Mouse (Mus musculus) ZHBTc4 (cell line): ENCODE measurements around the gene Apba1.

Experiments used
- DNase-seq: peaks from one replicate; pipeline ENCODE4 v3.0.0-alpha.2; 2011; ENCODE audit warnings: low read depth, low spot score

Gene Apba1

DNA sequence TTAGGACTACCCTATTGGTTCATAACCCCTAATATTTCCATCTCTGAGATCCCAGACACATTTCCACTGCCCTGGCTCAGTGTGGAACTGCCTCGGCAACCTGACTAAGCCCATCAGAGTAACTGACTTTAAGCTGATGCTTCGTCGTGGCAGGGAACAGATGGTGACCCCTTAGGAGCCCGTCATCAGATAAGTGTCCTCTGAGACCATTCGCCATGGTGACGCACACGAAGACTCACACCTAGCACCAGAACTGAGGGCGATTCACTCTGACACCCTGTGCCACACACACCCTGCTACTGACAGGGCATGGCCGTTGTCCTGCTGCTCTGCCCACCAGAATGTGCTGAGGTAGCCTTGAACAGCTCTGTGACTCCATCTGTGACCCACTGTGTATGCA lies 166.1 kb downstream of the Apba1 start:
- no peak for DNase-seq

- DNase-seq = no peak
These were observed 166.9 kb downstream of the Apba1 start for GRCm38 (mm10) chr19:23925541-23925940.

- no peak for DNase-seq
These were observed 172.1 kb downstream of the Apba1 start for GRCm38 (mm10) chr19:23930826-23931225.

DNA sequence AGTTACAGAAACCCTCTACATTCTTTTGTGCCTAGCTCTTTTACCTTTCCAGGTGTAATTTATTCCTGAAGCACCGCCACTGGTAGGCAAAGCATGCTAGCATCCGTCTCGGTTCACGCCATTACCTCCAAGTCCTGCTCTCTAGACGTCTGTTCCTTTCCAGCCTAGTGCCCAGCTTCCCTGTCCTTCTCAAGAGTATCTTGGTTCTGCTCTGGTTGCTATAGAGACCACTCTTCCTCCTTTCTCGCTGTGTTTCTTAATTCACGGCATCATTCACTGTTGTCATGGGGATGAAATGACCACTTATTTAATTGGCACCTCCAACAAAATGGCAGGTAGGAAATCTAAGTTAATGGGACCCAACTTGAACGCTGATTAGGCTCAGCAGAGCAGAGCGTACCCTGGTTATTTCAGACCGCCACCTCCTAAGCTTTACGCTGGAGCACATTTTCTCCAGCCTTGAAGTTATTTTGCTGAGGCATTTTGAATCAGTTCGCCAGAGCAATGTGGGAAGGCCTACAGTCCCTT lies 182.8 kb downstream of the Apba1 start:
- no peak for DNase-seq

DNA sequence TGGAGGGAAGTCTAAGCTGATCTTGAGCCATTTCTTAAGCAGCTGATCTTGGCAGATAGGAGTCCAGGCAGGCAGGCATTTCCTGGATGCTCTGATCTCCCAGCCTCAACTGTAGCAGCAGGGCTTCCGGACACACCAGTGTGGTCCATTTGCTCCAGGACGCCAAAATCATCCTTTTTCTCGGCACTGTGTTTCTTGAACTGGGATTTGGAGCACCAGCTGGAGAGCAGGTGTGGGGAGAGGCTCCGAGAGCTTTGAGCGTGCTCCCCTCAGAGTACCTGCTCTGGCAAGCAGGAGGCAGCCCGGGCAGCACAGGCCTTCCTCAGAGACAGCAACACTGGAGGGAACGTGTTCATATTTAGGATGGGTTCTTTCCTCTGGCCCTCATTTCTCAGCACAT lies 184.2 kb downstream of the Apba1 start:
- no peak for DNase-seq

GRCm38 (mm10) chr19:23946026-23946685 lies 187.5 kb downstream of the Apba1 start:
- DNase-seq = no peak

DNA sequence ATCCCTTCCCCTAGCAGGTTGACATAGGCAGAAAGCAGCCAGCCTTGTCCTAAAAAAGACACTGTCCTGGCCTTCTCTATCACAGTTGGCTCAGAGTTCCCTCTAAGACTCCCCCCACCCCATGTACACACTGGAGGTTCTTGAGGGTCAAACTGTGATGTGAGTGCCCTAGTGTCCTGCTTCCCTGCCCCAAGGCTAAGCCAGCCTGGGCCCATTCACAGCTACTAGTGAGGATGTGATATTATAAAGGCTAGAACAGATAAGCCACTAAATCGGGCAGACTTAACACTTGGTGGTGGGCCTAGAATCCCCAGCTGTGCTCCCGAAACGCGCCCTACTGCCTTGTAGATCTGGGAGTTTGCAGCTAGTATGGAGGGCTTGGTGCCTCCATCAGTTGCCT lies 188.1 kb downstream of the Apba1 start:
- DNase-seq = no peak

- DNase-seq = no peak
These were observed 189.2 kb downstream of the Apba1 start for GRCm38 (mm10) chr19:23947871-23948270.

GRCm38 (mm10) chr19:23948301-23949000 lies 189.8 kb downstream of the Apba1 start:
- peak; percentile 62 for DNase-seq

- peak; percentile 50 for DNase-seq
These were observed 196.8 kb downstream of the Apba1 start for GRCm38 (mm10) chr19:23955461-23955860.

GRCm38 (mm10) chr19:23956299-23956975 lies 197.8 kb downstream of the Apba1 start:
- peak; percentile 95 for DNase-seq

GRCm38 (mm10) chr19:23957563-23957962 lies 198.9 kb downstream of the Apba1 start:
- peak; percentile 65 for DNase-seq

DNA sequence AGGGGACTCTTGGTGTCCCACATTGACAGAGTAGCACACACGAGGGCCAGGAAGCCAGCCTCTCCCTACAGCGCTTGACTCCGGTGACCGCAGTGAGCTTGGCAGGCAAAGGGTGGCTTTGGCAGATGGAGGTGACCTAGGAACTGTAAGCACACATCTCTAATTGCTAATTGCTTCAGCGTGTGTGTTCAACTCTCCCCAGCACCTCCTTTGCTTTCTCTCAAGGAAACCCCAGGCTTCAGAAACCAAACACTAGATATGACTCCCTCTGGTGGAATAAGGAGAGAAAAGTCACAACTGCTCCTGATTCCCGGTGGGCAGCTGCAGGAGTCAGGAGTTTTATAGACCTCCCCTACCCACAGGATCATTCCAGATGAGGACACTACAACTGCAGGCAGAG lies 200.2 kb downstream of the Apba1 start:
- DNase-seq = peak; percentile 62

DNA sequence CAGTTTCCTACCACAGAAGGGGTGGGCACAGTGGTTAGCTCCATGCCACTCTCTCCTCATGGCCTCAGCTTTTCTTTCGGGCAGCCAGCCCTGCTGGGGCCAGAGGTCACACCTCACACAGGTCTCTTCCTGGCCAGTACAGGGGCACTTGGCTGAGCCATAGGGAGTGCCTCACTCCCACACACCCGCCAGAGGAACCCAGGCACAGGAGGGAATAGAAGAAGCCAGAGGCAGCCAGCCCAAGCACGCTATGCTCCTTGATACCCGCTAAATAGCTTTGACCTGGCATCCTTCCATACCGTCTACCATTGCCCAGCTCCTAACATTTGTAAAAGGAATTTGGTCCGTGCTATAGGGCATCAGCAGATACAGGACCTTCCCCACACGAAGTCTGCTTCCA lies 201.2 kb downstream of the Apba1 start:
- DNase-seq = no peak

DNA sequence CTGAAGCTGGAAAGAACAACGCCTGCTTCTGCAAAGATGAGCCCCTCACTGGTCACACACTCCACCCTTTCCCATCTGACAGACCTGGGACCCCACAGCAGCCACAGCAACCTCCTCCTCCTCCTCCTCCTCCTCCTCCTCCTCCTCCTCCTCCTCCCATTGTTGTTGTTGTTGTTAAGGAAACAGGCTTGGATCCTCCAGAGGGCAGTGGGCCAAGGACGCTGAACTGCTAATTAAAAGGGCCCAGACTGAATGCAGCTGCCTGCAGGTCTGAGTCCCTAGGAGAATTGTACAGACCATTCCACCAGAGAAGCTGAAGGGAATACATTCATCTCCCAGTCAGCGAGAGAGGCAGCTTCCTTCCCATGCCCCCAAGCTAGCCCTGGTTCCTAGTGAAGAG lies 201.6 kb downstream of the Apba1 start:
- no peak for DNase-seq

DNA sequence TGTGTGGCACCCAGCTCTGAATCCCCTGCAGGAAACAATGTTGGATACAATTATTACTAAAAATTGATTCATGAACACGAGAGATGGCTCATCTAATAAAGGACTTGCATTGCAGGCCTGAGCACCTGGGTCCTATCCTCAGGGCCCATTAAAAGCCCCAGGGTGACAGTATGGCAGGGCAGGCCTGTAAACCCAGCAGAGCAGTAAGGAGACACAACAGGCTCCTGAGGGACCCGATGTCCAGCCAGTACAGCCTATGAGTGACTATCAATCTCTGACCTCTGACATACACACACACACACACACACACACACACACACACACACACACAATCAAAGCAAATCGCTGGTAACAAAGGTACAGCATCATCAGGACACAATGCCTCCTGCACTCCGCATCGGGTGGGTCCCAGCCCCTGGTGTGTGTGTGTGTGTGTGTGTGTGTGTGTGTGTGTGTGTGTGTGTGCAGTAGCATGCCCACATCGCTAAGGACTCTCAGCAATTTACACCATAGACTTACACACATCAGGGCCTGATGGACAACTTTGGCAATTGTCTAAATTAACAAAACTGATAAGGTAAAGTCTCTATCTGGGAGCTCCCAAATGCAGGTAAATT lies 202.3 kb downstream of the Apba1 start:
- DNase-seq = no peak

DNA sequence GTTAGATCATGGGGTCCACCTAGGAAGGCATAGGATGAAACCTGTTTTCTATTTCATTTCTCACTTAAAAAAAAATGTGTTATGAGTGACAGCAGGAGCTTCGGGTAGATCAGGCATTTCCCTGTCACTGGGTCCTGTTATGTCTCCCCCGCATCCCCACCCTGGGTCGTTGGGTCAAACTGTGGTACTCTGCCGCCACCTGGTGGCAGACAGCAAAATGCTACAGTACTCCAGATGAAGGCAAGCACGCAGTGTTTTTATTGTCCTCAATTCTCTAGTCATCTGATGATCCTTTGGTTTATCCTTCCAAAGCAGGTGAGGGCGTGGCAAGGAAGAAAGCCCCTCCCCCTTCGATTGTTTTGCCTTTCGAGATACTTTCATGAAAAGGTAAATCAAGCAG lies 202.8 kb downstream of the Apba1 start:
- DNase-seq = peak; percentile 87

DNA sequence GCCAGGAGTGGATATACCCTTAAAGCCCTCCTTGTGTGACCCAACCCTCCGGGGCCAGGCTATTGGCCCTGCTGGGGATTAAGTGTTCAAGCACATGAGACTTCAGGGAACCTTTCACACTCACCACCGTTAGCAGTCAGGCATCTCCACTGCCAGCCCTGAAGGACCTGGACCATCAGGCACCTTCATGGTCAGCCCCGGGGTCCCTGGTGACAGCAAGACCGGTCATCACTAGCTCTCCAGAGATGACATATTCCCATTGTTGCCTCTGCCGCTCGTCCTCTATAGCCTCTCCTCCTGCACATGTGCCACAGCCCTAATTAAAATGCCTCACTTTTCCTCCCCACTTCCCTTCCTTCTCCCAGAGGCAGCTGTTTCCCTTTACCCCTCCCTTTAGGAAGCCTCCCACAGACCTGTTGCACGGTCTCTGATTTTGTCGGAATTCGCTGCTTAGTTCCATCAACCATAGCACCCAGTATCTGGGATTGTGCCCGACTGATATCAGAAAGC lies 205.8 kb downstream of the Apba1 start:
- DNase-seq = no peak

DNA sequence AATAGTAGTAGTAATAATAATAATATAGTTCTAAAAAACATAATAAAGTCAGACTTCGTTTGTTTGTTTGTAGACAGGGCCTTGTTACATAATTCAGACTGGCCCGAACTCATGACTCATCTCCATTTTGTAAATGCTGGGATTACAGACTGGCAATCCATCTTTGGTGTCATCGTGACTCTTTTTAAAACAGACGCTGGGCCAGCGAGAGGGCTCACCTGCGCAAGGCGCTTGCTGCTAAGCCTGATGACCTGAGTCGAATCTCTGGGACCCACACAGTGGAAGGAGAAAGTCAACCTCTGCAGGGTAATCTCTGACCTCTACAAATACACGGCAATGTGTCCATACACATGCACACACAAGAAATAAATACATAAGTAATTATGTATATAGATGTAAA lies 207.7 kb downstream of the Apba1 start:
- no peak for DNase-seq

- DNase-seq = no peak
These were observed 208.5 kb downstream of the Apba1 start for GRCm38 (mm10) chr19:23967156-23967555.

DNA sequence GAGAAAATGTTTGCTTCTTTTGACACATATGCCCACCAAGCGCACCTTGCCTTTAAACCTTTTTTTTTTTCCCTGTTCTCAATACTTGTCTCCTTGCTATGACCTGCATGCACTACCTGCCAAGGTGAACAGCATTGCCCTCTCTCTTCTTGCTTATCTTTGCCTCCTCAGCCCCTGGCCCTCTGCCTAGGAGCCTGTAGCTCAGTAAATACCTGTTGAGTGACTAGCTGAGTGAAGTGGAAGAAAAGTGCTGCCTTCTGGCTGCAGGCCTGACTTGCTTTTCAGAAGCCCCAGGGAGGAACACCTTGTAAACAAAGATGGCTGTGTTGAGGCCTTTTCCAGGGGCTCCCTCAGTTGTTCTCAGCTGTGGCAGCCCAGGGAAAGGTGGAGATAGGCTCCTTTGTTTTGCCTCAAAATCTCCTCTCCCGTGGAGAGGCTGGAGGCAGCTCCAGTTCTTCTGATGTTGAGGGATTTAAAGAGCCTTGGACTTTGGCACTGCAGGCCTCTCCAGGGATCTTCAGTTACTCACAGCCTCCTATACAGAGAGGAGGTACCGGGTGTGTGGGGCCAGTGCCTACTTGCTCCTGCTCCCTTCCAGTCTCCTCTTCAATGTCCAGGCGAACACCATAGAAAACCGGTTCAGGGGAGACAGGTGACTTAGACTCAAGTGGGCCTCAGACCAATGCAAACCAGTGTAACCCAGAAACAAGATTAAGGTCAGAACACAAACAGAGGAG lies 209.6 kb downstream of the Apba1 start:
- DNase-seq = no peak
